Mouse (Mus musculus) stomach, postnatal 0 days (tissue): ENCODE measurements at regions not wholly inside any gene's neighbourhood (a gene's known extent, or its start where the extent isn't known, plus 50 kb on each side); places are given as distances from the start of the nearest gene placed in this dataset.
A peak's percentile ranks its signal among the peaks of the same experiment; 100 is the strongest.
"Not testable (repeated sequence)": the region's sequence is repeated elsewhere in the genome, so short reads cannot be mapped to it uniquely, and the experiment has no call there.

Experiments
- ATAC-seq: fragments of 200-750 bp; cut with Nextera tagmentation; 2 replicates; pipeline ENCODE4 v1.8.0; 2017; ENCODE audit not compliant: low FRiP score, low TSS enrichment
- DNase-seq: peaks from one replicate; pipeline ENCODE4 v3.0.0-alpha.2; 2016; ENCODE audit warnings: low spot score
- H3K27ac ChIP-seq: fragments of 300-500 bp; sonication (generic); replicated peaks from 2 replicates; pipeline ENCODE4 v1.5.1; 2014; ENCODE audit warnings: mild to moderate bottlenecking, control low read depth
- H3K27me3 ChIP-seq: fragments of 300-500 bp; sonication (generic); 2 replicates; pipeline ENCODE4 v1.6.1; 2014; ENCODE audit warnings: low read length; ENCODE audit not compliant: control insufficient read depth, insufficient read depth
- H3K36me3 ChIP-seq: fragments of 300-500 bp; sonication (generic); 2 replicates; pipeline ENCODE4 v1.6.1; 2014; ENCODE audit warnings: low read length, mixed read lengths; ENCODE audit not compliant: control insufficient read depth, insufficient read depth
- H3K4me1 ChIP-seq: fragments of 300-500 bp; sonication (generic); replicated peaks from 2 replicates; pipeline ENCODE4 v1.6.1; 2014; ENCODE audit warnings: antibody characterized with exemption; ENCODE audit not compliant: control insufficient read depth, insufficient read depth
- H3K4me2 ChIP-seq: fragments of 300-500 bp; sonication (generic); replicated peaks from 2 replicates; pipeline ENCODE4 v1.6.1; 2014; ENCODE audit warnings: low read depth, mild to moderate bottlenecking, control low read depth, moderate library complexity
- H3K4me3 ChIP-seq: fragments of 300-500 bp; sonication (generic); 2 replicates; pipeline ENCODE4 v1.5.1; 2014; ENCODE audit warnings: low read depth, low read length, control low read depth
- H3K9ac ChIP-seq: fragments of 300-500 bp; sonication (generic); 2 replicates; pipeline ENCODE4 v1.6.1; 2014; ENCODE audit warnings: mild to moderate bottlenecking, low read length, control low read depth, mixed read lengths
- H3K9me3 ChIP-seq: fragments of 300-500 bp; sonication (generic); 2 replicates; pipeline ENCODE4 v1.6.1; 2016; ENCODE audit warnings: low read length; ENCODE audit not compliant: control insufficient read depth
- WGBS: fragments of 180-500 bp; shearing (Covaris S2); extraction: QIAGEN DNeasy Blood & Tissue Kit; methylation state at CpG from one replicate; pipeline ENCODE4 v1.1.7; 2014; 5-methylcytosine and 5-hydroxymethylcytosine counted together

- H3K4me2 ChIP-seq, H3K27me3 ChIP-seq, H3K9me3 ChIP-seq, H3K4me1 ChIP-seq, DNase-seq, H3K9ac ChIP-seq, H3K27ac ChIP-seq, H3K4me3 ChIP-seq, H3K36me3 ChIP-seq, ATAC-seq: not testable (repeated sequence)
- 44% methylated on average over 1 of the region's 2 CpGs for WGBS
These were observed 454.3 kb downstream of the Gm10330 start for GRCm38 (mm10) chr12:23325756-23326155.

GRCm38 (mm10) chr12:23315186-23315585 is 464.9 kb downstream of the Gm10330 start:
- H3K4me1 ChIP-seq, H3K27ac ChIP-seq, H3K27me3 ChIP-seq, ATAC-seq, H3K9me3 ChIP-seq, H3K9ac ChIP-seq, H3K36me3 ChIP-seq: not testable (repeated sequence)
- DNase-seq, result peak; percentile 18
- peak overlapping the region; percentile 22; the same call in 1 of the 2 replicates for H3K4me3 ChIP-seq
- peak overlapping the region; percentile 34 for H3K4me2 ChIP-seq
- 5% methylated on average over 17 of the region's 38 CpGs for WGBS
